Mouse (Mus musculus) T-helper 2 cell (primary cell): Measurements from ENCODE around the gene Hnrnpl.

Experiments used
- in situ Hi-C: fragments of 300-600 bp; cut with MboI, MseI; formaldehyde crosslinking; loops from one replicate; pipeline ENCODE4 v1.15.1; 2025; ENCODE audit warnings: high pct_unique_total_duplicates

Gene Hnrnpl

GRCm38 (mm10) chr7:28811640-28812275, 3.4 kb downstream of the Hnrnpl start:
- in situ Hi-C loops = no loop called here

DNA sequence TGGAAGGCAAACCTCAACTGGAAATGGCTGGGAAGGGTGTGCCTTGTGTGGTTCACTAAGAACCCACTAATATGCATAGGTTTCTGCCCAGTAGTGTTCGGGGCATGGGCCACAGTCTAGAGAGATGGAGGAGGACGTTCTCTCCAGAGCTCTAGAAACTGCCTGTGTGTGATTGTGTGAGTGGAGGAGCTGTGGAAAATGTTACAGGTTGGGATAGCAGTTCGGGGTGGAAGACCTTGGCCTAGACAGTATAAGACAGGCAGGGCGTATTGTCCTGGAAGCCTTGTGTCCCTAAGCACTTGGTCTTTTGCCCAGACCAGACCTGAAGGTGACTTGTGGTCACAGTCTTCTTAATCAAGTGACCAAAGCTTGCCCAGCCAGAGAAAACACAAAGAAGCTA, 4.1 kb downstream of the Hnrnpl start:
- in situ Hi-C loops = no loop called here

DNA sequence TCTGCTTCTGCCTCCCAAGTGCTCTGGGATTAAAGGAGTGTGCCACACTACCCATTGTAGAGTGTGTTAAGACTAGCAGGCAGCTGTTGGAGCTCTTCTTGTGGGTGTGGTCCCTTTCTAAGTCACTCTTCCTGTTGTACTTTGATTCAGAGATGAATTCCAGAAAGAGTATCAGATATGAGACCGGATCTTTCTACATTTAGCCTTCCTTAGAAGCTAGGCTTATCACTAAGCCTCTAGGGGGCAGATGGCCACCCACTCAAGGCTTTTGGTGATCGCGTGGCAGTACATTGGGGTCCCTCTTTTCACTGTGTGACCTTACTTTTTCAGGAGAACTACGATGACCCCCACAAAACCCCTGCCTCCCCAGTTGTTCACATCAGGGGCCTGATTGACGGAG, 4.6 kb downstream of the Hnrnpl start:
- in situ Hi-C loops = no loop called here

DNA sequence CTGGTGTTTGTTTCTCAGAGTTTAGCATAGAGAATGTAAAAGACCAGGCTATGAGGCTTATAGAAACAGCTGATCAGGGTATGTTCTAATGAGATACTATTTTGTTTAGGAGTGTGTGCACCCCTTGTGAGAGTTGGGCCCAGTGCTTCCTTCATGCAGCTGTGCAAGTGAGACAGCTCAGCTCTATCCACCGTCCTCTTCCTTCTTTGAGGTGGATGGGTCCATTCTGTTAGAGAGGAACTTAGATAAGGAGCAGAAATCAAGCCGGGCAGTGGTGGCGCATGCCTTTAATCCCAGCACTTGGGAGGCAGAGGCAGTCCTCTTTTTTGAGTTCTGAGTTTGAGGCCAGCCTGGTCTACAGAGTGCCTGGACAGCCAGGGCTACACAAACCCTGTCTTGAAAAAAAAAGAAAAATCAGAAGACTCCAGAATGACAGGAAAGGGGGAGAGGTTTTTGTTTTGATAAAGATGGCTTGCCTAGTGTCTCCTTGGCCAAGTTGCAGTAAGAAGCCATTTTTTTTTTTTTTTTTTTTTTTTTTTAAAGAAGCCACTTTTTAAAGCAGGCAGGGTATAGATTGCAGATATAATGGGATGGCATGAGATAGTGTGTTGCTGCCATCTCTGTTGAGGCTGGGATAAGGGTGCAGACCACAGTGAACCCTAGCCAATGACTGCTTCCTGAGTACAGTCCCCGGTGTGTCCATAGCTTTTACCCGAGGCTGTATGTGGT, 6.1 kb downstream of the Hnrnpl start:
- in situ Hi-C loops = no loop called here

DNA sequence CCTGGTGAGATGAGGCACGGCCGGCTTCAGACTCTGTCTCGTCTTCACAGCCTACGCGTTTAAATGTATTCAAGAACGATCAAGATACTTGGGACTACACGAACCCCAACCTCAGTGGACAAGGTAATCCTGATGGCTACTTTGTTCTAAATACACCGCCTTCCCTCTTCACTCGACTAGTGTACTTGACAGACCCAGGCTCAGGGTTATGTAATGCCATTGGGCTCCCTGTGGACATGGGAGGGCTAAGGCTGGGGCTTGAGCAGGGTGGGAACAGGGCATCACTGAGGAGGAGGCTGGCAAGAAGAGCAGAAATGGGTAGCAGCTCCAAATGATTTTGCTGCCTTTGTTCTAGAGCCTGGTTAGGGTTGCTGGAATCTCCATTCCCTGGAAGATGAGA, 6.9 kb downstream of the Hnrnpl start:
- in situ Hi-C loops = no loop called here

- in situ Hi-C loops = no loop called here
Observed at GRCm38 (mm10) chr7:28816201-28816600, 7.9 kb downstream of the Hnrnpl start.

DNA sequence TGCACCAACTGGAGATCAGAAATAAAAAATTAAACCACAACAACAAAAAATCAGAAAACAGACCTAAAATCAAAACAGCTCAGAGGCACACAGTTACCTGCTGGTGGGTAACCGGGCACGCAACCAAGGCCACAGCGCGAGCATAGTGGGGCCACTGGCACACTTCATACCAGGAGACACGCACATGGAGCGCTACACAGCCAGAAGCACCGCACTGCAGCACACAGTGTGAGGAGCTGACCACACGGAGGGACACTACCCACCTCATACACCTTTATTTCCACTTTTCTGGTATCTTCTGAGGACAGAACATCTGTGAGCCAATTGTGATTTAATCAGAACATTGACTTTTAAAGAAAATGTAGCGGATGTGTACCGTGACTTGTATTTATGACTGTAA, 8.6 kb downstream of the Hnrnpl start:
- in situ Hi-C loops = no loop called here

DNA sequence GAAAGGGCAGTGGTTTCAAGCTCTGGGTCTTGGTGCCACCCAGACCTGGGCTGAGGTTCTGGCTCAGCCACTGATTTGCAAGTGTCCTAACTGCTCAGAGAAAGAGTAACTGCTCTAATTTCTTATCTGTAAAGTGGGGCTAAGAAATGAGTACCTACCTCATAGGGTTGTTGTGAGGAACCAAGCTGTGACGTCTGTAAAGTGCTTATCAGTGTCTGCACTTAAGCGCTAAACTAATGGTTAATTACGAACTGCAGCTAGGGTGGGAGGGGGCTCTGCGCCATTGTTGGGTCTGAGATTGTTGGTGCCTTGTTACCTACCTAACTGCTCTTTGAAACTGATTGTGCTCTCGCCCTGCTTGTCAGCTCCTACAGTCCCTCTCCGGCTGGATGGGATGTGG, 9.2 kb downstream of the Hnrnpl start:
- in situ Hi-C loops = no loop called here

DNA sequence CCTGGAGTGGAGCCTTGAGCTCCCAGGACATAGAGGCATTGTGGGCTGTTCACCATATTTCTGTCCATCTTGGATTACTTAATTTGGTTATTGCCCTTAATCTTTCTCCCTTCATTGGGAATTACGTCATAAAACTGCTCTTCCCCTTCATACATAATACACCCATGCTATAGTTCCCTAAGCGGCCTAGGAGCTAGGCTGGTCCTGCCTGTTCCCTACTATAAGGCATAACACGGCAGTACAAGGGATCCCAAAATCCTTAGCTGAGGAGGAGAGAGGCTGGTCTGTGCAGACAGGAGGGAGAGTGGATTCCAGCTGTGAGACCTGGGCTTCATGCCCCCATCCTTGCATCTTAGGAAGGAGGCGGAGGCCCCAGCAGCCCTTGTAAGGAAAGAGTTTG, 9.6 kb downstream of the Hnrnpl start:
- in situ Hi-C loops = no loop called here

DNA sequence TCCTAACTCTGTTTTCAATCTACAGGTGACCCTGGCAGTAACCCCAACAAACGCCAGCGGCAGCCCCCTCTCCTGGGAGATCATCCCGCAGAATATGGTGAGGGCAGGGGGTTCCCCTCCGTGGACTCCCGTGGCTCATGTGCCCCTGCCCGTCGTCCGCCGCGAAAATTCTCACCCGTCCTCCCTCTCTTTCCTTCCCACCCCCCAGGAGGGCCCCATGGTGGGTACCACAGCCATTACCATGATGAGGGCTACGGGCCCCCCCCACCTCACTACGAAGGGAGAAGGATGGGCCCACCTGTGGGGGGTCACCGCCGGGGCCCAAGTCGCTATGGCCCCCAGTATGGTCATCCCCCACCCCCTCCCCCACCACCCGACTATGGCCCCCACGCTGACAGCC, 10.1 kb downstream of the Hnrnpl start:
- in situ Hi-C loops = no loop called here

DNA sequence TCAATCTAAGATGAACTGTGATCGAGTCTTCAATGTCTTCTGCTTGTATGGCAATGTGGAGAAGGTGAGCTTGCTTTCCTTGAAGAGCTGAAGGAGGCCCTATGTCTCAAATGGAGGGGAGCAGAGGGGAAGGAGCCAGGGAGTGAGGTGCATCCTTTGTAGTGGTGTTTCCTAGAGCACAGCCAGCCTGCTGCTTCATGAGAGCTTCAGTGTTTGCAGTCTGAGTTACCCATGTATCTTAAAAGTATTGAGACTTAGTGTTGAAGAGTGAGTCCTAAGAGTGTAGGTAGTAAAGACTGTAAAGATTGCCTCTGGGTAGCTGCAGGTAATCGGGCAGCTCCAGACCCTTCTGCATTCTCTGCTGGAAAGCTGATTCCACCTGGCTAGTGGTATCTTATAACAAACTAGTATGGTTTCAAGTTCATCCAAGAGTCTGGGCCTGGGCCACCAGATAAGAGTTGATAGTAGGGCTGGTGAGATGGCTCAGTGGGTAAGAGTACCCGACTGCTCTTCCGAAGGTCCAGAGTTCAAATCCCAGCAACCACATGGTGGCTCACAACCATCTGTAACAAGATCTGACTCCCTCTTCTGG, 10.6 kb downstream of the Hnrnpl start:
- in situ Hi-C loops = no loop called here

DNA sequence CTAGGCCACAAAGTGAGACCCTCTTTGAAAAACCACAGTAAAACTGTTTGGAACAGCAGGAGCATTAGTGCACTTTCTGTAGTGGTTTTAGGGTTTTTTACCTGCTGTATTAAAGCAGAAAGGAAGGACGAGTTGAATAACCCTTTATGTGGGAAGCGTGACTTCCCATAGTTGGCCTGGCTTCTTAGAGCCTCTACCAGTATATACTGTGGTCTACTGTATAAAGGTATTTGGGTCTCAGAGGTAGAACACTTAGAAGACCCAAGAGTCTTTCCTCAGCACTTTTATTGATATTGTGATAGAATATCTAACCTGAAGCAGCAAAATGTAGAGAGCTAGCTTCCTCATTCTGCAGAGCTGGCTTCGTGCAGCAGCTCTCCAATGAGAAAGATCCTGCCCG, 11.2 kb downstream of the Hnrnpl start:
- in situ Hi-C loops = no loop called here

DNA sequence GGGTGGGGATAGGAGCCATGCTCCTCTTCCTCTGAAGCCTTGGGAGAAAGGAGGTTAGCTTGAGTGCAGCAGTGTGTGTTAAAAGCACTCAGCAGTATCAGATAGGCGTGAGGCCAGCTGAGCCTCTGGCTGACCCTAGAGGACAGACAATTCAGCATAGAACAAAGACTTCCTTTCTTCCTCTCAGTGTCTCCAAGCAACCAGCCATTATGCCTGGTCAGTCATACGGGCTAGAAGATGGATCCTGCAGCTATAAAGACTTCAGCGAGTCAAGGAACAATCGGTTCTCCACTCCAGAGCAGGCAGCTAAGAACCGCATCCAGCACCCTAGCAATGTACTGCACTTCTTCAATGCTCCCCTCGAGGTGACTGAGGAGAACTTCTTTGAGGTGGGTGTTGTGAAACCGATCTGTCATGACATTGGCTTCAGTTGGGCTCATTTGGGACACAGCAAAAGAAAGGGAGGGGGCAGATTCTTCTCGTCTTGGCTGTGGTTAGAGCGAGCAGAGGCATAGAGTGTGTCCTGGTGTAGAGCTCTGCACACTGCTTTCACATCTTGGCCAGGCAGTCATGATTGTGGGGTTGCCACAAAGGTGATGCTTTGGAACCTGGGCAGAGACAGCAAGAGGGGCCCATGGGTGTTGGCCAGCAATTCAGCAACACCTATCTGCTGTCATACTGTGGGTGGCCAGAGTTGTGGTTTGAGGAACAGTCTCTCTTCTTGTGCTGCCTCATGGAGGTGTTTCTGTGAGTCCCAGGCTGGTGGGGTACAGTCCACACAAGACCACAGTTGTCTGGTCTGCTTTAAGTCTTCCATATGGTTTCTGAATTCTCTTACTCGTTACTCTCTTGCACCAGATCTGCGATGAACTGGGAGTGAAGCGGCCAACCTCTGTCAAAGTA, 12.3 kb downstream of the Hnrnpl start:
- in situ Hi-C loops = loop anchor here (5.0 kb wide), 1 partner anchor 47 kb away; no protein-coding TSS in a partner anchor

DNA sequence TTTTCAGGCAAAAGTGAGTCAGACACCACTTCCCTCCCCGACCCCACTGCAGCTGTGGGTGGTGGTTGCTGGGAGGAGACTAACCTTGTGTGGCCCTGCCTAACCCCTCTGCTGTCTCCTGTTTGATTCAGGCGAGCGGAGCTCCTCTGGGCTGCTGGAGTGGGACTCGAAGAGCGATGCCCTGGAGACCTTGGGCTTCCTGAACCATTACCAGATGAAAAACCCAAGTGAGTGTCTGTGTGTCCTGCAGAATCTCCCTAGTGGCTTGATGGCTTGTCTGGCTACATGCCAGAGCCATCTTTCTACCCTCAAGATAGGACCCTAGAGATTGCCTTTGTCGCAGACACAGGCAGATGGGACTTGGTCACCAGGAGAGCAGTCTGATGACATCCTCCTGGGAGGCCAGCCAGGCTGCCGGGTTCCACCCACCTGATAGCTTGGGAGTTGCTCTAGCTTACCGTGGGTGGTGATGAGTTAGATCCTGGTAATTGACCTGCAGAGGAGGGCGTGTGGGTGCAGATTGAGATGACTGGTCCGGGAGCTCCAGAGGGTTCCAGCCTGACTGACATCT, 13.0 kb downstream of the Hnrnpl start:
- in situ Hi-C loops = loop anchor here (5.0 kb wide), 1 partner anchor 46 kb away; no protein-coding TSS in a partner anchor

DNA sequence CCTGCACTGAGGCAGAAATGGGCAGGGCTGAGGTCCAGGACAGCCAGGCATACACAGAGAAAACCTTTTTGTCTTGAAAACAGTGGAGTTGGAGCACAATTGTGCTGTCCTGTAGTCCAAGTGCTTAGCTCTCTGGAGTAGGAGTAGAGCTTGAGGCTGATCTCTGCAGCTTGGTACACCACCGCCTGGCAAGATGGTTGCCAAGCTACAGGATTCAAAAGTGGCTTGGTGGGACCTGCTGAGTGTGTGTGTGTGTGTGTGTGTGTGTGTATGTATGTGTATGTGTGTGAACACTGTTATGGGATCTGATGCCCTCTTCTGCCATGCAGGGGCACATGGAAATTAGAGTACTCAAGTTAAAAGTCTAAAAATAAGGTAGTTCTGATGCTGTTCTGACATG, 14.2 kb downstream of the Hnrnpl start:
- in situ Hi-C loops = loop anchor here (5.0 kb wide), 1 partner anchor 45 kb away; no protein-coding TSS in a partner anchor

- in situ Hi-C loops = loop anchor here (5.0 kb wide), 1 partner anchor 44 kb away; no protein-coding TSS in a partner anchor
Observed at GRCm38 (mm10) chr7:28822993-28823903, 14.9 kb downstream of the Hnrnpl start.

DNA sequence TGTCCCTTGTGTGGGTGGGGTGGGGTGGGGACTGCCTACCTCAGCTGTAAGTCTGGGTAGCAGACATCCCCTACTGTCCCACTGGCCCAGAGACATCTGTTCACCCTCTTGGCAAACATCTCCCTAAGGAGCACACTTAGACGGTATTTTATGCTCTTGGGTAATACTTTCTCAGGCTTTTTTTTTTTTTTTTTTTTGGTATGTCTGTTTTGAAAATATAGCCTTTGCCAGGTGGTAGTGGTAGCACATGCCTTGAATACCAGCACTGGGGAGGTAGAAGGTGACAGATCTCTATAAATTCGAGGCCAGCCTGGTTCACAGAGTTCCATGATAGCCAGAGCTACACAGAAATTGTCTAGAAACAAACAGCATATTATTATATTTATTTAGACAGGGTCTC, 15.6 kb downstream of the Hnrnpl start:
- in situ Hi-C loops = loop anchor here (5.0 kb wide), 1 partner anchor 43 kb away; no protein-coding TSS in a partner anchor

DNA sequence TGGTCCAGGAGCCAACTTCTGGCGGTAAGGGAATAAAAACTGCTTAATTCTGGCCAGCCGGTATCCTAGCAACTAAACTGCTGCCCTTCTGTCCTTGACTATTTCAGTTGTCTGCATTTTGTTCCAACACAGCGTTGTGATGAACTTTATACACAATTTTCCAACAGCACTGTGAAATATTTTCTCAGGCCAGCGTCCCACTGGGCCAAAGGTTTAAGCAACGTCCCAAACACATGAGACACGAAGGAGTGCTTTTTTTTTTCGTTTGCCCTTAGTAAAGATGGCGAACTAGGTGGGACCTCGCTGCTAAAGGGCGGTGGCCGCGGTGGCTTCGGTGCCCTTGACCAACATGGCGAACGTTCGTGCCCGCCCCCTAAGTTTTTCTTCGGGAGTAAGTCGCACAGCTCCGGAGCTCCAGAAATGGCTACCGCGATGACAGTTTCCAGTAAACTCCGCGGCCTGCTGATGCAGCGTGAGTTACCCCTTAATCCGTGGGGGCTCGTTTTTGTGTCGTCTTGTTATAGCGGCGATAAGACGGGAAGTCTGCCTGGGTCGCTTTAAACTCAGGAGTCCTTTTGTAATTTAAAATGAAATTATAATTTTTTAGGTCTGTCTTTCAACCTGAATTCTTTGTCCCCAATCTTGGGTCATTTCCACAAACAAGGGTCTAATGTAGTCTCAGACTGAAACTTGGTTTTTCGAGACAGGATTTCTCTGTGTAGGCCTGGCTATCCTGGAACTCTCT, 16.8 kb downstream of the Hnrnpl start, which contains the start of gene Ech1:
Gene Ech1 (plus strand): TSS at position 277 of the 745 bp plus-strand sequence.
- in situ Hi-C loops = loop anchor here (5.0 kb wide), 1 partner anchor 42 kb away; no protein-coding TSS in a partner anchor

- in situ Hi-C loops = no loop called here
Observed at GRCm38 (mm10) chr7:28825686-28826401, 17.5 kb downstream of the Hnrnpl start.
